Mouse (Mus musculus): ENCODE measurements at regions not wholly inside any gene's neighbourhood (a gene's known extent, or its start where the extent isn't known, plus 50 kb on each side); places are given as distances from the start of the nearest gene placed in this dataset.
A peak's percentile ranks its signal among the peaks of the same experiment; 100 is the strongest.

DNA sequence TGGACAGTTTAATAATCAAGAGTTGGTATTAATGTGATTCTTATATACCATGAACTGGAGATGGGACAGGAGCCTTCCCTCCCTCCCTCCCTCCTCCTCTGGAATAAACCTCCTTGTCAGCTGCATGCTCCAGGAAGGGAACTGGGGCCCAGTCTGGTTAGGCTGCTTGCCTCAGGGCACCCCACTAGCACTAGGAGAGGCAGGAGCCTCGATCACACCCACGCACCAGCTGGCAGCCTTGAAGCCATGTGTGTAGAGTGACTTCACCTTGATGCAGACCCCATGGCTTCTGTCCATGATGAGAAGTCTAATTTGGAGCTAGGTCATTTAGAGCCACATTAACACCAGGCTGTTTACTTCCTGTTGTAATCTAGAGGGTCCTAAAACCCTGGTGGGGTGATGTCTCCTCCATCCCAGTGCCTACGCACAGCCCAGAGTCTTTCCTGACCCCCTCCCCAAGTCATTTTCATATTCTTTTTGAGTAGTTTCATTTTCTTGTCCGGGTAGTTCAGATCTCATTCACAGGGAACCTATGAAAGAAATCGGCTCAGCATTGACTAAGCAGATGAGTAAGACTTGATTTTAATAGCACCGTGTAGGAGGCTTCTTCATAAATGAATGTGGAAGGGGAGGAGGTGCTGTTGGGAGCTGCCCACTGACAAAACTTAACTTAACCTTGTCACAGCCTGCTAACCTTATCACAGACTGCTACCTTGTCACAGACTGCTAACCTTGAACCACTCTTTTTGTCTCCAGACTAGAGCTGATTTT lies 125.6 kb upstream of the Spdye4c start:
- DNase-seq (ENCODE audit: extremely low read depth, low read depth, low spot score) = no peak

- DNase-seq (ENCODE audit: extremely low read depth, low read depth, low spot score) = no peak
Measured at GRCm38 (mm10) chr2:128467490-128468245, 123.3 kb upstream of the Spdye4c start.

GRCm38 (mm10) chr2:128468323-128468722 lies 122.7 kb upstream of the Spdye4c start:
- no peak for DNase-seq (ENCODE audit: extremely low read depth, low read depth, low spot score)

GRCm38 (mm10) chr2:128470351-128470750 lies 120.7 kb upstream of the Spdye4c start:
- DNase-seq (ENCODE audit: extremely low read depth, low read depth, low spot score) = no peak

GRCm38 (mm10) chr2:128473241-128473954 lies 117.6 kb upstream of the Spdye4c start:
- no peak for DNase-seq (ENCODE audit: extremely low read depth, low read depth, low spot score)

GRCm38 (mm10) chr2:128473997-128474396 lies 117.0 kb upstream of the Spdye4c start:
- no peak for DNase-seq (ENCODE audit: extremely low read depth, low read depth, low spot score)

DNA sequence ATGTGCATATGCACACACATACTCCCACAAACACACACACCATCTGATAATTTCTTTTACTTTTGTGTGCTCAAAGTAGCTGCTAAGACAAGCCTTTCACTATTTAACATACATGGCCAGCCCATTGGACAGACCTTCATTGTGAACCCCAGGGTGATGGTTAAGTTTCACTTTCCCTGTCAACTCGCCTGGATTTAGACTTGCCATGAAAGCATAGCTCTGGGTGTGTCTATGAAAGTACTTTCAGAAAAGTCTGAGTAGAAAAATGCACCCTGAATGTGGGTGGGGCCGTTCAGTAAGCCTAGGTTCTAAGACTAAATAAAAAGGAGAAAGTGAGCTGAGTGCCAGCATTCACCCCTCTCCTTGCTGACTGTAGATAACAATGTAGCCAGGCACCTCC lies 113.8 kb upstream of the Spdye4c start:
- DNase-seq (ENCODE audit: extremely low read depth, low read depth, low spot score) = no peak

GRCm38 (mm10) chr2:128491217-128491877 lies 99.7 kb upstream of the Spdye4c start:
- no peak for DNase-seq (ENCODE audit: extremely low read depth, low read depth, low spot score)

GRCm38 (mm10) chr2:128493871-128494270 lies 97.1 kb upstream of the Spdye4c start:
- peak; percentile 18 for DNase-seq (ENCODE audit: extremely low read depth, low read depth, low spot score)

GRCm38 (mm10) chr2:128497891-128498290 lies 93.1 kb upstream of the Spdye4c start:
- no peak for DNase-seq (ENCODE audit: extremely low read depth, low read depth, low spot score)

DNA sequence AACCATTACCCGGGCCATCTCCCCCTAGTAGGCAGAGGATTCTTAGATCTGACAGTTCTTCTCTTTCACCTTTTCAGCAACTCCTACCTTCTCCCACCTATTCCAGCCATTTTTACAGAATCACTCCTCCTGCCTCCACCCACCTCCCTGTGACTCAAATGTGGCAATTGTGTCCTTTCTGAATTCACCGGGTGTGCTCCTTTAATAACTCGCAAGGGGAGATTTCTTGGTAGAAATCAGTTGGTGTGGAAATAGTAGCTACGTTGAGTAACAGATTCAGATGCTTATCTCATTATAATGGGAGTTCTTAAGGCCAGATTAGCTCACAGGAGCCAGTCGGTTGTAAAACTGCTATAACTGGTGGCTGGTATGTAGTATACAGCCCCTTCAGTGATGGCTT lies 92.4 kb upstream of the Spdye4c start:
- DNase-seq (ENCODE audit: extremely low read depth, low read depth, low spot score) = peak; percentile 93

DNA sequence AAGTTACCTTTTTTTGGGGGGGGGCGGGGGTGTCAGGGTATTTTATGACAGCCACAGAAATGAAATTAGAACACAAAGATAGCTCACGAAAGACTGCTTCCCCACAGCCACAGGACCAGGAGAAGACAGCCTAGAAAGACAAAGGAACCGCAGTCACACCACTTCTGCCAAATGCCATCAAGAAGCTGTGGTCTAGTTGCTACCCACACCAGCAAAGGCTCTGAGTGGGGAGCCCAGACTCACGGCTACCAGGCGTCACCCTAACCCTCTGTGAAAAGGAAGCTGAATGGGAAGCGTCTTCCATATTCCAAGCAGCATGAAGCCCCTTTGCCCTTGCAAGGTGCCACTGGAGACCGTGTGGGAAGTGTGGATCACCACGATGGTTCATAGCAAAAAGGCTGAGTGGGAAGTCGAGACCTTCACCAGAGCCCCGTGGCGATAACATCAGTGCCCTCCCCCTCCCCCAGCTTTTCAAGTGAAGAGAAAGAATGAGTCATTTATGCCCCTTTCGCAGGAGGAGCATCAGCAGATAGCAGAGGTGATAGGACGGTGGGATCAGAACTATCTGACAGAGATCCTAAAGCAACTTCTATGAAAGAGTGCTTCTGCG lies 91.3 kb upstream of the Spdye4c start:
- no peak for DNase-seq (ENCODE audit: extremely low read depth, low read depth, low spot score)

GRCm38 (mm10) chr2:128502676-128503075 lies 88.3 kb upstream of the Spdye4c start:
- DNase-seq (ENCODE audit: extremely low read depth, low read depth, low spot score) = no peak

DNA sequence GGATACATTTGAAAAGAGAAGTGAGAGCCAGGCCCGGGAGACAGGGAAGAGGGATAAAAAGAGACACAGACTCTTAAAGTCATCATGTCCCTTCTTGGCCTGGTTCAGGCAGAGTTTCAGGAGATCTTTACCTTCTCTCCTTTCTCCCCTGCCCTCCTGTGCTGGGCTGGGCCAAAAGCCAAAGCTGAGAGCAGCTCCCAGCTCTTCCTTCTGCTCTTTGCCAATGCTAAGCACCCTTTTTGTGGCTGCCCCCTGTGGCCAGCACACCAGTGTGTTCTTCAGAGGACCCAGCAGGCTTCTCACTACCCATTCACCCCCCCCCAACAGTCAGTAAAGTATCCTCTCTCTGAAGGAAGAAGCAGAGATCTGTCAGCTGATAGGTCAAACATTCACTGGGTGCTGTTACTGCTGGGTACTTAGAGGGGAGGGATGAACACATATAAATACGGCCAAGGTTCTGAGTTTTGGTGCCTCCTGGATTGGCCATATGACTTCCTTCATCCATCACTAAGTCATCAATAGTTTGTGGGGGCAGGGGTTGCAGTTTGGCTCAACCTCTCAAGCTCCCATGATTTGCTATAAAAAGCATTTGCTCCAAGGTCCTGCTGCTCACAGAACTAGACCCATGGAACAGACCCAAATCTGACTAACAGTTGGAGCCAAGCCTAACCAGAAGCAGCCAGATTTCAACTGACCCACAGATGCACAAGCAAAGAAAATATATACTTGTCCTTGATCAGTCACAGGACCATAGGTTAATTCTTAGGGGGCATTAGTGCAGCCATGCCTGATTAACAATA lies 87.7 kb upstream of the Spdye4c start:
- DNase-seq (ENCODE audit: extremely low read depth, low read depth, low spot score) = no peak

DNA sequence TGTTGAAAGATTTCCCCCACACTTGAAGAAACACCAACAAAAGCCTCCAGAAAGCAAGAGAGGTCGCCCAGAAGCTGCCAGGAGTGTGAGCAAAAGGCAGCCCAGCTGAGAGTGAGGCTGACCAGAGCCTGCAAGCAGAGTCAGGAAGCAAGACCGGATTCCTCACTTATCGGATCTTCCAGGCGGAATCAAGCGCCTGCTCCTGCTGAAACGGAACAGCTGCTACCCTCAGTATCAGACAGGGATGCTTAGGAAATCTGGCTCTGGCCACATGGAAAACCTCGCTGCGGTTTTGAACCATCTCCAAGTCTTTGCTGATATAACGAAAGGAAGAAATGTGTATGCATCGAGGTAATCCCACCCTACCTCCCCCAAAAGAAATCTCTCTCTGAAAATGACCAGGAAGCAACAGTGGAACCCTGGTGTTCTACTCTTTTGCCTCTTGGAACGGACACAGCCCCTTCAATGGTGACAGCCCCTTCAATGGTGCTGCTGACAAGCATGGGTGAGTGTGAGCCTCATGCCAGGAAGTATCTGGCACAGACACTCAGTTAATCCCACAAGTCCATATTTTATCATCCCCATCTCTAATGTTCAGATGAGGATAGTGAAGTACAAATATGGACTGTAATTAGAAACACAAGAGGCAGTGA lies 83.3 kb upstream of the Spdye4c start:
- no peak for DNase-seq (ENCODE audit: extremely low read depth, low read depth, low spot score)

DNA sequence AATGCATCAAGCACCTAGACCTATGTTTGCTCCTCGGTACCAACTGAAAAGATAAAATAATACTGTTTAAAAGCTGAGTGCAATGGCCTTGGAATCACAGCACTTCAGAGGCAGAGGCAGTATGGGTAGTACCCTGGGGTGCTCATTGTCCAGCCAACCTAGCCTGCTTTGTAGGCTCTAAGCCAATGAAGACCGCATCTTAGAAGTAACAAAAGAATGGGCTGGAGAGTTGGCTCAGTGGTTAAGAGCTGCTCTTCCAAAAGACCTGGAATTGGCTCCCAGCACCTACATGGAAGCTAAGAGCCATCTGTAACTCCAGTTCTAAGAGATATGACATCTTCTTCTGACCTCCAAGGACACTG lies 82.8 kb upstream of the Spdye4c start:
- DNase-seq (ENCODE audit: extremely low read depth, low read depth, low spot score) = no peak

GRCm38 (mm10) chr2:128511291-128511690 lies 79.7 kb upstream of the Spdye4c start:
- no peak for DNase-seq (ENCODE audit: extremely low read depth, low read depth, low spot score)

DNA sequence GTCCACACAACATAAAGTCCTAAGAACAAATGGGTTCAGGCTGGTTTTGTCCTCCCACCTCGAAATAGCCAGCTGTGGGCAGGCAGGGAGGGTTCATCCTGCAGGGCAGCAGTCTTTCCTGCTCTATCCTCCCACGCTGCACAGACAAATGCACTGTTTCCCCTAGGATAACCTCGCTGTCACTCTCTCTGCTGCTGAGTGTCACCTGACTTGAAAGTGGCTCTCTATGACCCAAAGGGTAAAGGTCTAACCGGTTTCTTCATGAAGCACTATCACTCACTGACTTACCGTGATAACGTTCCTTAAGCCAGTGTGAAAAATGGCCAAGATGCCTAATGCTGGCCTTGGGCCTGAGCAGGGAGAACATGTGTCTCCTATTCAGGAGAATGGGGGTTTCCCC lies 78.2 kb upstream of the Spdye4c start:
- no peak for DNase-seq (ENCODE audit: extremely low read depth, low read depth, low spot score)

GRCm38 (mm10) chr2:128514463-128515290 lies 76.3 kb upstream of the Spdye4c start:
- no peak for DNase-seq (ENCODE audit: extremely low read depth, low read depth, low spot score)

Measured in fat pad, adult 2 months (tissue).